Mouse (Mus musculus) neutrophil, adult 59 days (primary cell): ENCODE measurements around the gene Aatf. TPM values are rescaled to one million over a fixed set of nuclear protein-coding genes. Genes with fewer than 3 reads are reported as not detected.

Source experiments
- total RNA-seq, 2 experiments: library from RNA; stranded (reverse); gene quantifications; 1 replicate in 1 of 2; 2 replicates in 1 of 2; pipeline ENCODE4 v1.2.4; 2023

The Aatf gene
- total RNA-seq, result 10 to 100 TPM; 16.9 to 17.1 TPM

DNA sequence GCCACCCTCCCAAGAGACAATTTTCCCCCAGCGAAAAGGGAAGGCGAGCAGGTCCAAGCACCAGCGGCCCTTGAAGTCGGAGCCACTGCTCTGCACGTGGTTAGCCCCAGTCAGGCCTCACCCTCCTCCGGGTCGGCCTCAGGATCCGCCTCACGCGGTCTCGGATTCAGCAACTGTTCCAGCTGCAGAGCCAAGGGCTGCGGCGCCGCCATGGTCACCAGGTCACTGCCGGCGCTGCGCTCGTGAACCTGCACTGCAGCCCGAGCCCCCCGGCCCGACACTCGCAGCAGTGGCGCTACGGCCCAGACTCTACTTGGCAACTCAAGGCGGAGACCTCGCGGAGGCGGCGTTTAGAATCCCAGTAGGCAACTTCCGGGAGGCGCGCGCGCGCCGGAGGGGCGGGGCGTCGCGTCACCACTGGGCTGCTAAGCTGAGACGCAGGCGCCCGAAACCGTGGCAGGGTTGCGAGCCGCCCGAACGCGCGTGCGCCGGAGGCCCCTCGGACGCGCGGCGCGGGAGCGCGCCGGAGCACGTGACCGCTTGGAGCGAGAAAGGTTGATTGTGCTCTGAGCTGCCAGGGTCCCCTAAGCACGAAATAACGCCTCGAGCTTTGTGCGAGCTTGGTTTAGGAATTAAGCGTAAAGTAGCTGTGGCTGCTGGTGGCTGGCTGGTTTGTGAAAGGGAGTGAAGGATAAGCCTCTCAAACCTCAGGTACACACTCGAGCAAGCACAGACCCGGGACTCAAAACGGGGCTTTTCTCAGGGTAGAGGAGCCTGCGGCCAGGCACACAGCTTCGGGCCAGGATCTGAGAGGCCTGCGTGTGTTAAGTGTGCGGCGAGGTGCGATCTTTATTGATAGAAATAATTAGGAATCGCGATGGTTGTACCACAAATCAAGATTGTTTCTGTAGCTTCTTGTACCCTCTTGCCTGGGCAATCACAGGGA is at the start of gene Aatf:
TSS of gene Aatf (minus strand) at position 352 of the 946 bp plus-strand sequence.

DNA sequence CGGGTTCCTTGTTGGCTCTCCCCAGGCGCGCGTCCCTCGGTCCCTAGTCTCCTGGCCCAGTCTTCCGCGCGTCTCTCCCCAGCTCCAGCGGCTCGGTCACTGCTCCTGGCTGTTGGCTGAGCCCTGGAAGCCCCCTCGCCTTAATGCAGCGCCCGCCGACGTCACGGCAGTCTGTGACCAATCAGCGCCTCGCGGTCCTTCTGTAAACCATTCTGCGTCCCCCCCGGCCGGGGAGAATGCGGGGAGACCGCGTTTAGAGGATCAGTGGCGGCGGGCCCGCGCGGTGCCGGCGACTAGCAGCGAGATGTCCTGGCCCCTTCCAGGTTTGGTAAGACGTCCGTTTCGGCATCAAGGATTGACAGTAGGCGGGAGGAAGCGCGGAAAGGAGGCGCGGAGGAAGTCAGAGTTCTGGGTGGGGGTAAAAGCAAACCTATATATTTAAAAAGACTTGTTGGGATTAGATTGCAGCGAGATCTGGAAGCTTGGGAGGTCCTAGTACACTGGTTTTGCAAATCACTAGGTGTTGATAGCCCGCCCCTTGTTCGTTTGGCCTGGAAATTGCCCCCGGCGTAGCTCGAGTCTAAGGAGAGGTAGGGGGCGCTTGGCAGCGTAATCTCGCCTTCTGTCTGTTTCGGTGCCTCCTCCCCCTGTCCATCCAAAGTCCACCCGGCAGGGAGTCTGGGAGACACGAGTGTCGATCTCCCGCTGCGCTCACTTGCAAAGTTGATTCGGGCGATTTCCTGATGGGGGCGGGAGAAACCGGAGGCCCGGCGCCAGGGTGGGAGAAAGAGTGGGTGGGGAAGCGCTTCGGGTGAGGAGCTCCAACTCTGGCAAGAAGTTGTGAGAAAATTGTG is 12.3 kb upstream of the Aatf start, which contains the start of gene Lhx1:
TSS of gene Lhx1 (minus strand) at position 115 of the 854 bp plus-strand sequence.

Other genes with a start within 250 kb of the Aatf start
- gene Lhx1, start 12.0 kb upstream of the Aatf start, total RNA-seq, result 1 to 10 TPM; 6.2 TPM